Mouse (Mus musculus) intestine, embryonic 16.5 days (tissue): ENCODE measurements around the gene Abhd17a. TPM values are rescaled to one million over a fixed set of nuclear protein-coding genes. Genes with fewer than 3 reads are reported as not detected.

Source experiments
- ATAC-seq: fragments of 200-750 bp; cut with Nextera tagmentation; 2 replicates; pipeline ENCODE4 v1.8.0; 2017; ENCODE audit warnings: moderate TSS enrichment, moderate library complexity
- H3K27ac ChIP-seq: fragments of 300-500 bp; sonication (generic); 2 replicates; pipeline ENCODE4 v1.5.1; 2014; ENCODE audit warnings: mild to moderate bottlenecking, low read length
- H3K27me3 ChIP-seq: fragments of 300-500 bp; sonication (generic); replicated peaks from 2 replicates; pipeline ENCODE4 v1.6.1; 2014; ENCODE audit warnings: low read length, control low read depth, mixed read lengths; ENCODE audit not compliant: control insufficient read depth, insufficient read depth
- H3K36me3 ChIP-seq: fragments of 300-500 bp; sonication (generic); 2 replicates; pipeline ENCODE4 v1.6.1; 2014; ENCODE audit warnings: low read length, control low read depth; ENCODE audit not compliant: control insufficient read depth, insufficient read depth
- H3K4me1 ChIP-seq: fragments of 300-500 bp; sonication (generic); 2 replicates; pipeline ENCODE4 v1.6.1; 2014; ENCODE audit warnings: low read length, control low read depth, mixed read lengths; ENCODE audit not compliant: control insufficient read depth, insufficient read depth
- H3K4me2 ChIP-seq: fragments of 300-500 bp; sonication (generic); 2 replicates; pipeline ENCODE4 v1.6.1; 2014; ENCODE audit warnings: low read depth, low read length, control low read depth
- H3K4me3 ChIP-seq: fragments of 300-500 bp; sonication (generic); 2 replicates; pipeline ENCODE4 v1.5.1; 2014; ENCODE audit warnings: mild to moderate bottlenecking, low read length
- H3K9ac ChIP-seq: fragments of 300-500 bp; sonication (generic); 2 replicates; pipeline ENCODE4 v1.6.1; 2014; ENCODE audit warnings: low read depth, low read length
- H3K9me3 ChIP-seq: fragments of 300-500 bp; sonication (generic); 2 replicates; pipeline ENCODE4 v1.6.1; 2016; ENCODE audit warnings: low read length, control low read depth; ENCODE audit not compliant: control insufficient read depth
- WGBS: fragments of 180-500 bp; shearing (Covaris S2); extraction: QIAGEN DNeasy Blood & Tissue Kit; methylation state at CpG from one replicate; pipeline ENCODE4 v1.1.7; 2014; 5-methylcytosine and 5-hydroxymethylcytosine counted together
- polyA plus RNA-seq: library from polyadenylated mRNA; unstranded; fragments of >200 nt; fragmentation: Nextera tagmentation; extraction: Ambion mirVana; gene quantifications from 2 replicates; pipeline ENCODE4 v1.2.1, GENCODE M21; 2015

The Abhd17a gene
- 63.1 and 79.7 TPM in 2 replicates for polyA plus RNA-seq

DNA sequence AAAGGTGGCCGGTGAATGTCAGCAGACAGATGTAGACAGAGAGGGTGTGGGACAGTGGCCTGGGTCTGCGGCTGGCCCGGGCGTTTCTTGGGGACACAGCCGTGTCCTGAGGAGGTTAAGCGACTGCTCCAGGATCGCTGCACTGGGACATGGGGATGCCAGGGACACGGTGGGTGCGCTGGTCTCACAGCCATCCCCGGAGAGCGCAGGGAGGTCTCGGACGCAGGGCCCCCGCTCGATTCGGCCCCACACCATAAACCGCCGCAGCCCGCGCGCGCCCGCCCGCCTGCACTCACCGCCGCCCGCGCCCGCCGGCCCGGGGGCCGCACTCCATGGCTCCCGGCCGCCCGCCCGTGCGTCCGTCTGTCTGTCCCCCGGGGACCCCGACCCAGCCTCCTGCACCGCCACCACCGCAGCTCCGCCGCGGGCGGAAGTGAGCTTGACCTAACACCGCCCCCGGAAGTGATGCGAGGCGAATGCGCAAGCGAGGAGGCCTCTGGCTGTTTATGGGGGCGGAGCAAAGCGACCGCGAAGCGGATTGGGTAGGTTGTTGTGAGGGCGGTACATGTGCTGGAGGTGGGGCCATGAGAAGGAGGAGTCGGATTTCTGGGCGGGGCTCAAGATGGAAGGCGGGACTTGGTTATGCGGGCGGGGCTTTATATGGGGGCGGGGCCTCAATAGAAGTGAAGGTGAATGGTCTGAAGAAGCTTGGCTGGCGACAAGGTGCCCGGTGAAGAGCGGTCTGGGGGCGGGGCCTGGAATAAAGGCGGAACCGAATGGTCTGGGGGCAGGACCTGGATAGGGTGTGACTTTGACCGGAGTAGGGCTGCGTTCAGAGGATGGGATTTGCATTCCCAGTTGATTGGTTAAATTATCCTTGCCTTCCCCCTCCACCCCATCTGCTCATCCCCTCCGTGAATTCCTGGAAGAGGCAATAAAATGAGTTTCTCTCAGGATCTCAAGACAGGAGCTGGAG lies at the start of gene Abhd17a:
Gene Abhd17a, minus strand, starts transcription at position 463 of the 976 bp plus-strand sequence.
- peak within 1 kb of the TSS; percentile 85 for H3K9ac ChIP-seq
- 0 out of 2 replicates have a peak, but pooled peaks cover 2% of the 10 kb centered on the region for H3K36me3 ChIP-seq
- H3K4me2 ChIP-seq = peak within 1 kb of the TSS; percentile 82
- WGBS = under 1% methylated on average over 73 of the region's 73 CpGs
- peak; percentile 97 for ATAC-seq
- H3K4me1 ChIP-seq = peaks cover 33% of the 10 kb centered on the region
- peak within 1 kb of the TSS; percentile 57 for H3K27ac ChIP-seq
- H3K4me3 ChIP-seq = peak within 1 kb of the TSS; percentile 80
- H3K9me3 ChIP-seq = no peaks in the 10 kb centered on the region
- H3K27me3 ChIP-seq = no peaks in the 10 kb centered on the region

GRCm38 (mm10) chr10:80635345-80635744 lies 45.2 kb upstream of the Abhd17a start:
- 72% methylated on average over 6 of the region's 6 CpGs for WGBS
- H3K27ac ChIP-seq = no peak overlapping the region; the same call in 1 of the 2 replicates
- ATAC-seq = peak; percentile 39
- no peaks in the 10 kb centered on the region for H3K4me1 ChIP-seq
- no peaks in the 10 kb centered on the region for H3K9me3 ChIP-seq
- H3K36me3 ChIP-seq = peaks cover 47% of the 10 kb centered on the region
- no peaks in the 10 kb centered on the region for H3K27me3 ChIP-seq
- H3K4me3 ChIP-seq = no peak overlapping the region
- H3K9ac ChIP-seq = no peak overlapping the region
- no peak overlapping the region for H3K4me2 ChIP-seq

- no peaks in the 10 kb centered on the region for H3K27me3 ChIP-seq
- no peaks in the 10 kb centered on the region for H3K9me3 ChIP-seq
- no peak overlapping the region for H3K27ac ChIP-seq
- peaks cover 42% of the 10 kb centered on the region for H3K4me1 ChIP-seq
- H3K9ac ChIP-seq = no peak overlapping the region
- WGBS = 84% methylated on average over 9 of the region's 9 CpGs
- H3K4me3 ChIP-seq = no peak overlapping the region
- no peak for ATAC-seq
- no peak overlapping the region for H3K4me2 ChIP-seq
- H3K36me3 ChIP-seq = peaks cover 2% of the 10 kb centered on the region
These were observed 38.8 kb upstream of the Abhd17a start for GRCm38 (mm10) chr10:80628925-80629324.

DNA sequence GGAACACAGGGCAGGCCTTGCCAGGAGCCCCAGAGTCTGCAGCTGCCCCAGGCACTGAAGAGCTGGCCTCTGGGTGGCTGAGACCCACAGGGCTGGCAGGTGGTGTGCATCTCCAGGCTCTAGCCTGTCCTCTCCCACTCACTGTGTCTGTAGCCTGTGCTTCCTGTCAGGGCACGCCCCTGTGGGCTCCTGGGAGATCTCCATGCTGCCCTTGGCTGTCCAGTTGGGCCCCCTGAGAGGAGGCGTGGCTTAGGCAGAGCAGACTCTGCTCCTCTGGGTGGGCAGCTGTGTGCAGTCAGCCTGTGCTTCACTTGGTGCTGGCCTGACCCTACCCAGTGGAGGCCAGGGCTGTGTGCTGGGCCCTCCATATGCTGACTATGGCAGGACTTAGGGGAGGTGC lies 37.5 kb upstream of the Abhd17a start:
- Histone ChIP-seq H3K4me2 (peak overlapping the region; percentile 21; the same call in 1 of the 2 replicates), H3K4me1 (peaks cover 49% of the 10 kb centered on the region), H3K27ac (peak overlapping the region; percentile 43), H3K9me3 (no peaks in the 10 kb centered on the region), H3K27me3 (no peaks in the 10 kb centered on the region), H3K36me3 (no peaks in the 10 kb centered on the region), H3K9ac (peak overlapping the region; percentile 46), H3K4me3 (no peak overlapping the region)
- WGBS = 17% methylated on average over 2 of the region's 2 CpGs
- peak; percentile 37 for ATAC-seq

GRCm38 (mm10) chr10:80625764-80626163 lies 35.6 kb upstream of the Abhd17a start:
- 82% methylated on average over 4 of the region's 4 CpGs for WGBS
- Histone ChIP-seq H3K36me3 (no peaks in the 10 kb centered on the region), H3K4me1 (peaks cover 55% of the 10 kb centered on the region), H3K9ac (peak overlapping the region; percentile 5), H3K27ac (peak overlapping the region; percentile 79), H3K27me3 (no peaks in the 10 kb centered on the region), H3K9me3 (no peaks in the 10 kb centered on the region), H3K4me3 (no peak overlapping the region; the same call in 1 of the 2 replicates), H3K4me2 (0 out of 2 replicates have a peak overlapping the region, but pooled peaks have one; percentile 3)
- no peak for ATAC-seq

DNA sequence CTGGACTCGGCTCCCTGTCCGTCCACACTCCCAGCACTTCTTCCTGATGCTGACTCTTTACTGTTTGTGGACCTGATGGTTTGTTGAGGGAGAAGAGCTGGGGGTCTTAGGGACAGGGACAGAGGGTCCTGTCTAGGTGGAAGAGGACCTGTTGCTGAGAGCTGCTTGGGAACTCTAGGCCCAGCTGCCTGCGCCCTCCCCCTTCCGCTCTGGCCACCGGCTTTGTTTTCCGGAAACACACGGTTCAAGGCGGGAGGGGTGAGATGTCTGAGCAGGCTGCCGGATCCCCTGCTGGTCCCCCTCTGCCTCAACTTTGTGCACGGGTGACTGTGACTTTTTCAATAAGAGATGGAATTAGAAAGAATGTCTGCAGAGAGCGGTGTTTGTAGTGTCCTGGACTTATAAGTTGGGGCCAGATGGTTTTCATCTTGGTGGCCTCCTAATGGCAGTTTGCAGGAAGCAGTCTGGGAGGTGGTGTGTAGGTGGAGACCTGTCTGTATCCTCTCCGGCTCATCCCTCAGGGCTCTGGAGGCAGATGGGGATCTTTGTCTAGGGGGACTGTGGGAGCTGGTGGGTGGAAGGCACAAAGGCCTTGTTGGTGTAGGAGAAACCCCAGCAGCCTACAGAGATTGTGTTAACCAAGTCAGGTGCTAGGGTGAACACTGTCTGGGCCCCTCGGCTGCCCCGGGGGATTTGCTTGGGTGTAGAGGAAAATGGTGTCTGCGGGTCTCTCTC lies 33.5 kb upstream of the Abhd17a start:
- H3K4me1 ChIP-seq = peaks cover 49% of the 10 kb centered on the region
- peak overlapping the region; percentile 90 for H3K27ac ChIP-seq
- WGBS = 13% methylated on average over 15 of the region's 15 CpGs
- peak overlapping the region; percentile 87 for H3K4me2 ChIP-seq
- H3K9ac ChIP-seq = peak overlapping the region; percentile 92
- no peaks in the 10 kb centered on the region for H3K36me3 ChIP-seq
- no peak for ATAC-seq
- no peaks in the 10 kb centered on the region for H3K27me3 ChIP-seq
- peak overlapping the region; percentile 86 for H3K4me3 ChIP-seq
- H3K9me3 ChIP-seq = no peaks in the 10 kb centered on the region

DNA sequence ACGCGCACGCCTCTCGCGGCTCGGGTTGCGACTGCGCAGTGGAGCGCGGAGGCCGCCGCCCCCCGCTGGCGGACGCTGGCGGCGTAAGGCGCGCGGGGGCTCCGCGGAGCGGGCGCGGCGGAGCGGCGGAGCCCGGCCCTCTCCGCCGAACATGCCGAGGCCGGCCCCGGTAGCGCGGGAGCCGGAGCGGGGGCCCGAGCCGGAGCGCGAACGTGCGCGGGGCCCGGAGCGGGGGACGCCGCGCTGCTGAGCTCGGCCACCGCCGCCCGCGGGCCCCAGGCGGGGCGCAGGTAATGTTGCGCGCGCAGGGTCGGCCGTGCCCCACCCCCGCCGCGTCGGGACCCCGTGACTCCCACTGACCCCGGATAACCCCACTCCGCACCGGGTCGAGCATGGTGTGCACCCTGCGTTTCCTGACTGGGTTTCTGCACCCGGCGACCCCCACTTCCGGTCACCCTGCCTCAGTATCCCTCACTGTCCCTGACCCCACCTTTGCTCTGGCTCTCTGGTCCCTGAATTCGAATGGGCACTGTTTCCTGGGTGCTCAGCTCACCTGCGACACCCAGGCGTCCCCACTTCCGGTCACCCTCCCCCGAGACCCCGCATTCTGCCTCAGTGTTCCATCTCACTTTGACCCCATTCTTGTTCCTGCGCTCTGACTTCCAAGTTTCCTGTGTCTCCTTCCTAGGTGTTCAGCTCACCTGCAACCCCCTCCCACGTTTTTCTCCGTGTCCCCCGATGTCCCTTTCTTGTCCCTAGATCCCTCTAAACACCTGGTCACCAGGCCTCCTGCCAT lies 32.7 kb upstream of the Abhd17a start, which contains the start of gene Csnk1g2:
Gene Csnk1g2, plus strand, starts transcription at position 178 of the 796 bp plus-strand sequence.
- ATAC-seq = peak; percentile 22
- H3K36me3 ChIP-seq = no peaks in the 10 kb centered on the region
- peak within 1 kb of the TSS; percentile 97 for H3K27ac ChIP-seq
- H3K4me1 ChIP-seq = peaks cover 45% of the 10 kb centered on the region
- no peaks in the 10 kb centered on the region for H3K9me3 ChIP-seq
- H3K4me3 ChIP-seq = peak within 1 kb of the TSS; percentile 86
- under 1% methylated on average over 79 of the region's 85 CpGs for WGBS
- no peaks in the 10 kb centered on the region for H3K27me3 ChIP-seq
- H3K4me2 ChIP-seq = peak within 1 kb of the TSS; percentile 87
- peak within 1 kb of the TSS; percentile 92 for H3K9ac ChIP-seq

DNA sequence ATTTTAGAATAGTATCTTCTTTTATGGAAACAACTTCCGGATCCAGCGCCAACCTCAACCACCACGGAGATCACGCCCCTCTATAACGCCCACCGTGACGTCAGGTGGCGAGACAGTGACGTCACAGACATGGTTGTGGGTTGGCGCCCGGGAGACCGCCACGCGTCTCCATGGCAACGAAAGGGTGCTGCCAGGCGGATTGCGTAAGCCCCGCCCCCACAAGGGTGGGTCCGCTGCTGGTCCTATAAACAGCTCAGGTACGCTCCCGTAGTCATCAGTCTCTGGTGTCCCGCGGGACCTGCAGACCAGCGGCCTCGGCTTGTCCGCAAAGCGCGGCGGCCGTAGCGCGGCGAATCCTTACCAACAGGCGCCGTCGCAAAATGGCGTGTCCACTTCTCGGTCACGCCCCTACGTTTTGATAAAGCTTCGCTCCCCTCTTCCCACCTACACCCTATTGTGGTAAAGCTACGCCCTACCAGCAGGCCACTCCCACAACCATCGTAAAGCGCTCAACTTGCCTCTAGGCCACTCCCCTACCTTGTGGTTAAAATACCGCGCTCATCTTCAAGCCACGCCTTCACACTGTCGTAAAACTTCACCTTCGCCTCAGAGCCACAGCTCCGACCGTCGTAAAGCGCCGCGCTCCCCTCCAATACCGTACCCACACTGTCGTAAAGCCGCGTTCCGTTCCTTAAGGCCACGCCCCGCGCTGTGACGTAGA lies 32.0 kb upstream of the Abhd17a start:
- Histone ChIP-seq H3K27ac (peak overlapping the region; percentile 97), H3K4me1 (peaks cover 38% of the 10 kb centered on the region), H3K4me2 (peak overlapping the region; percentile 71), H3K36me3 (no peaks in the 10 kb centered on the region), H3K9me3 (no peaks in the 10 kb centered on the region), H3K27me3 (no peaks in the 10 kb centered on the region), H3K9ac (peak overlapping the region; percentile 92), H3K4me3 (peak overlapping the region; percentile 86)
- ATAC-seq = peak; percentile 95
- under 1% methylated on average over 64 of the region's 64 CpGs for WGBS
